Mouse (Mus musculus) heart, postnatal 0 days (tissue): ENCODE data around the gene Ambra1. TPM values are rescaled to one million over a fixed set of nuclear protein-coding genes. Genes with fewer than 3 reads are reported as not detected.

ENCODE experiments used
- ATAC-seq: fragments of 200-750 bp; cut with Nextera tagmentation; 2 replicates; pipeline ENCODE4 v1.8.0; 2017; ENCODE audit warnings: low read depth, moderate number of reproducible peaks, moderate library complexity; ENCODE audit not compliant: insufficient read depth
- DNase-seq: peaks from one replicate; pipeline ENCODE4 v3.0.0-alpha.2; 2016; ENCODE audit warnings: low spot score
- H3K27ac ChIP-seq: fragments of 300-500 bp; sonication (generic); 2 replicates; pipeline ENCODE4 v1.5.1; 2014; ENCODE audit warnings: low read depth, mild to moderate bottlenecking
- H3K27me3 ChIP-seq: fragments of 300-500 bp; sonication (generic); 2 replicates; pipeline ENCODE4 v1.6.1; 2014; ENCODE audit warnings: low read length, mixed read lengths; ENCODE audit not compliant: control insufficient read depth, insufficient read depth
- H3K36me3 ChIP-seq: fragments of 300-500 bp; sonication (generic); replicated peaks from 2 replicates; pipeline ENCODE4 v1.6.1; 2014; ENCODE audit warnings: low read length, mixed read lengths; ENCODE audit not compliant: control insufficient read depth, insufficient read depth
- H3K4me1 ChIP-seq: fragments of 300-500 bp; sonication (generic); 2 replicates; pipeline ENCODE4 v1.6.1; 2014; ENCODE audit warnings: antibody characterized with exemption; ENCODE audit not compliant: control insufficient read depth, insufficient read depth
- H3K4me2 ChIP-seq: fragments of 300-500 bp; sonication (generic); 2 replicates; pipeline ENCODE4 v1.6.1; 2014; ENCODE audit warnings: low read depth, mild to moderate bottlenecking, low read length, moderate library complexity
- H3K4me3 ChIP-seq: fragments of 300-500 bp; sonication (generic); 2 replicates; pipeline ENCODE4 v1.5.1; 2014; ENCODE audit warnings: low read depth, low read length
- H3K9ac ChIP-seq: fragments of 300-500 bp; sonication (generic); replicated peaks from 2 replicates; pipeline ENCODE4 v1.6.1; 2014; ENCODE audit warnings: low read depth, low read length, mixed read lengths
- H3K9me3 ChIP-seq: fragments of 300-500 bp; sonication (generic); replicated peaks from 2 replicates; pipeline ENCODE4 v1.6.1; 2016; ENCODE audit warnings: low read length; ENCODE audit not compliant: control insufficient read depth
- CTCF ChIP-seq: IDR thresholded peaks from 2 replicates; pipeline ENCODE4 v1.5.1; 2016; ENCODE audit warnings: antibody characterized with exemption, control low read depth, low read depth
- EP300 ChIP-seq: IDR thresholded peaks from 2 replicates; pipeline ENCODE4 v1.6.1; 2016; ENCODE audit warnings: antibody characterized with exemption, low read depth
- WGBS: fragments of 180-500 bp; shearing (Covaris S2); extraction: QIAGEN DNeasy Blood & Tissue Kit; methylation state at CpG from one replicate; pipeline ENCODE4 v1.1.7; 2014; 5-methylcytosine and 5-hydroxymethylcytosine counted together
- polyA plus RNA-seq: library from polyadenylated mRNA; unstranded; fragments of >200 nt; fragmentation: Nextera tagmentation; extraction: Ambion mirVana; gene quantifications from 2 replicates; pipeline ENCODE4 v1.2.1, GENCODE M21; 2015
- total RNA-seq: library from RNA; depleted of rRNA; stranded (reverse); fragments of >200 nt; gene quantifications from 2 replicates; pipeline ENCODE4 v1.2.3, GENCODE M21; 2014; ENCODE audit warnings: low replicate concordance

Ambra1 gene
- total and polyA plus RNA-seq, 2 experiments from 2014 or later = 5.5 to 14.8 TPM

- TF ChIP-seq CTCF (no peak), EP300 (no peak)
- 81% methylated on average over 9 of the region's 9 CpGs for WGBS
- H3K27ac ChIP-seq = no peak overlapping the region
- no peaks in the 10 kb centered on the region for H3K27me3 ChIP-seq
- H3K4me2 ChIP-seq = no peak overlapping the region
- DNase-seq (no peak), ATAC-seq (no peak)
- no peak overlapping the region for H3K4me3 ChIP-seq
- no peaks in the 10 kb centered on the region for H3K9me3 ChIP-seq
- H3K36me3 ChIP-seq = peaks cover 15% of the 10 kb centered on the region
- H3K9ac ChIP-seq = no peak overlapping the region
- H3K4me1 ChIP-seq = no peaks in the 10 kb centered on the region
Measured at GRCm38 (mm10) chr2:91876000-91876805, 146.3 kb downstream of the Ambra1 start.

DNA sequence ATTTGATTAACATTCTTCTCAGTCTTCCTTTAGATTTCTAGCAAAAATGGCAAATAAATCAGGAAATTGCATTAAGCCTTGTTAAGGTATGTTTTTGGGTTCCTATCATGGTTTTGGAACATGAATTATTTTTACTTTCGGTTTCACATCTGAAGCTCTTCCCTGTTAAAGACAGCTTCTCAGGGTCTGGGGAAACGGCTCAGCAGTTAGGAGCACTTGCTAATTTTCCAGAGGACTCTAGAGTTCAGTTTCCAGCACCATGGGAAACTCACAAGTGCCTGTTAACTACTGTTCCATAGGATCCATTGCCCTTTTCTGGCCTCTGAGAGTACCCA lies 146.8 kb downstream of the Ambra1 start:
- no peak overlapping the region for H3K4me3 ChIP-seq
- ATAC-seq (no peak), DNase-seq (no peak)
- no peak overlapping the region for H3K27ac ChIP-seq
- TF ChIP-seq CTCF = no peak
- no peak for TF ChIP-seq EP300
- no peak overlapping the region for H3K4me2 ChIP-seq
- H3K9ac ChIP-seq = no peak overlapping the region
- H3K36me3 ChIP-seq = peaks cover 15% of the 10 kb centered on the region
- no peaks in the 10 kb centered on the region for H3K27me3 ChIP-seq
- WGBS = 89% methylated on average over 2 of the region's 2 CpGs
- H3K9me3 ChIP-seq = no peaks in the 10 kb centered on the region
- H3K4me1 ChIP-seq = no peaks in the 10 kb centered on the region

- no peak overlapping the region for H3K4me3 ChIP-seq
- H3K36me3 ChIP-seq = peaks cover 15% of the 10 kb centered on the region
- no peaks in the 10 kb centered on the region for H3K9me3 ChIP-seq
- 48% methylated on average over 7 of the region's 7 CpGs for WGBS
- ATAC-seq (no peak), DNase-seq (no peak)
- H3K9ac ChIP-seq = no peak overlapping the region
- H3K4me2 ChIP-seq = no peak overlapping the region
- TF ChIP-seq EP300 (no peak), CTCF (no peak)
- no peaks in the 10 kb centered on the region for H3K4me1 ChIP-seq
- H3K27me3 ChIP-seq = no peaks in the 10 kb centered on the region
- H3K27ac ChIP-seq = no peak overlapping the region
Measured at GRCm38 (mm10) chr2:91878387-91879180, 148.7 kb downstream of the Ambra1 start.

GRCm38 (mm10) chr2:91883961-91884360 lies 154.0 kb downstream of the Ambra1 start:
- no peak overlapping the region for H3K27ac ChIP-seq
- H3K27me3 ChIP-seq = no peaks in the 10 kb centered on the region
- H3K4me3 ChIP-seq = no peak overlapping the region
- 77% methylated on average over 4 of the region's 4 CpGs for WGBS
- ATAC-seq = no peak
- H3K9ac ChIP-seq = no peak overlapping the region
- TF ChIP-seq EP300 (no peak), CTCF (no peak)
- H3K4me2 ChIP-seq = no peak overlapping the region
- H3K36me3 ChIP-seq = peaks cover 27% of the 10 kb centered on the region
- H3K4me1 ChIP-seq = no peaks in the 10 kb centered on the region
- H3K9me3 ChIP-seq = no peaks in the 10 kb centered on the region
- DNase-seq = no peak

- no peak for DNase-seq
- no peaks in the 10 kb centered on the region for H3K4me1 ChIP-seq
- TF ChIP-seq EP300 = no peak
- TF ChIP-seq CTCF = no peak
- H3K4me2 ChIP-seq = no peak overlapping the region
- H3K9me3 ChIP-seq = no peaks in the 10 kb centered on the region
- WGBS = 83% methylated on average over 4 of the region's 4 CpGs
- no peak overlapping the region for H3K9ac ChIP-seq
- no peaks in the 10 kb centered on the region for H3K27me3 ChIP-seq
- no peak overlapping the region for H3K27ac ChIP-seq
- peaks cover 28% of the 10 kb centered on the region for H3K36me3 ChIP-seq
- no peak for ATAC-seq
- H3K4me3 ChIP-seq = no peak overlapping the region
Measured at GRCm38 (mm10) chr2:91884616-91885015, 154.7 kb downstream of the Ambra1 start.
